Mouse (Mus musculus): ENCODE results near the gene 4930467E23Rik. TPM values are rescaled to one million over a fixed set of nuclear protein-coding genes. Genes with fewer than 3 reads are reported as not detected.
"Not testable (repeated sequence)": the region's sequence is repeated elsewhere in the genome, so short reads cannot be mapped to it uniquely, and the experiment has no call there.

4930467E23Rik gene
- total RNA-seq, 2 experiments from 2014 or later = 0.13 to 0.25 TPM

- DNase-seq (ENCODE audit: low spot score); intact Hi-C loops (cut with DNase I): not testable (repeated sequence)
These were observed 20.4 kb upstream of the 4930467E23Rik start for GRCm38 (mm10) chr8:19708976-19709375.

GRCm38 (mm10) chr8:19709488-19709887 lies 19.9 kb upstream of the 4930467E23Rik start:
- DNase-seq (ENCODE audit: low spot score); intact Hi-C loops (cut with DNase I): not testable (repeated sequence)

- intact Hi-C loops (cut with DNase I); DNase-seq (ENCODE audit: low spot score): not testable (repeated sequence)
These were observed 18.1 kb upstream of the 4930467E23Rik start for GRCm38 (mm10) chr8:19711171-19711860.

GRCm38 (mm10) chr8:19712227-19712750 lies 17.1 kb upstream of the 4930467E23Rik start:
- intact Hi-C loops (cut with DNase I); DNase-seq (ENCODE audit: low spot score): not testable (repeated sequence)

GRCm38 (mm10) chr8:19712816-19713215 lies 16.6 kb upstream of the 4930467E23Rik start:
- intact Hi-C loops (cut with DNase I); DNase-seq (ENCODE audit: low spot score): not testable (repeated sequence)

- intact Hi-C loops (cut with DNase I); DNase-seq (ENCODE audit: low spot score): not testable (repeated sequence)
These were observed 16.0 kb upstream of the 4930467E23Rik start for GRCm38 (mm10) chr8:19713232-19713834.

GRCm38 (mm10) chr8:19714426-19714825 lies 14.9 kb upstream of the 4930467E23Rik start:
- intact Hi-C loops (cut with DNase I); DNase-seq (ENCODE audit: low spot score): not testable (repeated sequence)

- intact Hi-C loops (cut with DNase I) = not testable (repeated sequence)
These were observed 14.1 kb upstream of the 4930467E23Rik start for GRCm38 (mm10) chr8:19715266-19715665.

GRCm38 (mm10) chr8:19717851-19718250 lies 11.5 kb upstream of the 4930467E23Rik start:
- DNase-seq (ENCODE audit: low spot score); intact Hi-C loops (cut with DNase I): not testable (repeated sequence)

More at GRCm38 (mm10) chr8:19715266-19715665, 14.1 kb upstream of the 4930467E23Rik start:
- DNase-seq (ENCODE audit: low spot score) = not testable (repeated sequence)

- DNase-seq (ENCODE audit: low spot score); intact Hi-C loops (cut with DNase I): not testable (repeated sequence)
These were observed 9.9 kb upstream of the 4930467E23Rik start for GRCm38 (mm10) chr8:19719513-19719912.

GRCm38 (mm10) chr8:19724871-19725270 lies 4.5 kb upstream of the 4930467E23Rik start:
- intact Hi-C loops (cut with DNase I) = not testable (repeated sequence)

GRCm38 (mm10) chr8:19751773-19752172 lies 22.4 kb downstream of the 4930467E23Rik start:
- DNase-seq (ENCODE audit: low spot score); intact Hi-C loops (cut with DNase I): not testable (repeated sequence)

More at GRCm38 (mm10) chr8:19724871-19725270, 4.5 kb upstream of the 4930467E23Rik start:
- DNase-seq (ENCODE audit: low spot score) = not testable (repeated sequence)

- intact Hi-C loops (cut with DNase I); DNase-seq (ENCODE audit: low spot score): not testable (repeated sequence)
These were observed 24.8 kb downstream of the 4930467E23Rik start for GRCm38 (mm10) chr8:19754178-19754577.

- intact Hi-C loops (cut with DNase I); DNase-seq (ENCODE audit: low spot score): not testable (repeated sequence)
These were observed 25.6 kb downstream of the 4930467E23Rik start for GRCm38 (mm10) chr8:19754961-19755360.

- DNase-seq (ENCODE audit: low spot score); intact Hi-C loops (cut with DNase I): not testable (repeated sequence)
These were observed 32.3 kb downstream of the 4930467E23Rik start for GRCm38 (mm10) chr8:19761660-19762059.

- peak; percentile 43 for DNase-seq (ENCODE audit: low spot score)
- intact Hi-C loops (cut with DNase I) = not testable (repeated sequence)
These were observed 33.6 kb downstream of the 4930467E23Rik start for GRCm38 (mm10) chr8:19762860-19763592.

- intact Hi-C loops (cut with DNase I); DNase-seq (ENCODE audit: low spot score): not testable (repeated sequence)
These were observed 36.2 kb downstream of the 4930467E23Rik start for GRCm38 (mm10) chr8:19765531-19765930.

- intact Hi-C loops (cut with DNase I); DNase-seq (ENCODE audit: low spot score): not testable (repeated sequence)
These were observed 44.1 kb downstream of the 4930467E23Rik start for GRCm38 (mm10) chr8:19773461-19773860.

GRCm38 (mm10) chr8:19776311-19776710 lies 46.9 kb downstream of the 4930467E23Rik start:
- intact Hi-C loops (cut with DNase I); DNase-seq (ENCODE audit: low spot score): not testable (repeated sequence)

GRCm38 (mm10) chr8:19777500-19777899 lies 48.1 kb downstream of the 4930467E23Rik start:
- intact Hi-C loops (cut with DNase I); DNase-seq (ENCODE audit: low spot score): not testable (repeated sequence)

All from heart, postnatal 25 days (tissue).